Mouse (Mus musculus): ENCODE data around the gene Krt73.

DNA sequence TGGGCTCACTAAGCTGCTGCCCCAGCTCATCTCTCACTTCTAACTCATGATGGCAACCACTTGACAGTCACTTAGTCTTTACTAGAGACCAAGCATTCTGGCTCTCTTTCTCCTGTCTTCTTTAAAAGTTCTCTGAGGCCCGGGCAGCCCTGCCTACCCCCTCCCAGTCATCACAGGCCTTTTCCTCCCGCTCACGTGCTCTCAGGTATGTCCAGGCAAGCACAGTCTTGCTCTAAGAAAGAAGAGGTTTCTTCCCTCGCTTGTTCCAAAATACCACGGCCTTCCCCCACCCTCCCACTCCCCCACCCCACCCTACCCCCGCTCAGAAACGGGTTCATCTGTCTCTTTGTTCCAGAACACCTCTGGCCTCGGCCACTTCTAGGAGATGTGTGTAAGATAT, 31.9 kb downstream of the Krt73 start:
- TF ChIP-seq CTCF (conservative IDR thresholded peaks at IDR 0.05; ENCODE audit: insufficient read depth, insufficient read length, low read depth, low read length) (no peak), POLR2A (IDR thresholded peaks at IDR 0.05; ENCODE audit: low read depth, low read length) (no peak)

Data from kidney, adult 2 months (tissue).